Mouse (Mus musculus) MEL (cell line): ENCODE results near the gene Rpia. TPM values are rescaled to one million over a fixed set of nuclear protein-coding genes. Genes with fewer than 3 reads are reported as not detected.

ENCODE experiments used
- DNase-seq: peaks from one replicate; pipeline ENCODE4 v3.0.0; 2011; ENCODE audit warnings: low read depth, low spot score
- H3K27ac ChIP-seq: 2 replicates; pipeline ENCODE4 v1.5.1; 2012; ENCODE audit warnings: low read depth, mild to moderate bottlenecking, control low read depth, low read length, moderate library complexity; ENCODE audit not compliant: control insufficient read depth
- H3K27me3 ChIP-seq, 2 experiments: fragments of 150-350 bp in 1 of 2; sonication (generic) in 1 of 2; 2 replicates each; pipeline ENCODE4 v1.6.1; 2012; ENCODE audit warnings: low read length in 2 of 2, mild to moderate bottlenecking in 2 of 2, improper control_type of control experiment in 1 of 2, moderate library complexity in 1 of 2; ENCODE audit not compliant: insufficient read depth in 2 of 2, control insufficient read depth in 1 of 2
- H3K36me3 ChIP-seq, 2 experiments: 2 replicates each; pipeline ENCODE4 v1.6.1; 2012 to 2014; ENCODE audit warnings: low read length in 2 of 2, improper control_type of control experiment in 1 of 2, inconsistent platforms in 1 of 2, mild to moderate bottlenecking in 1 of 2; ENCODE audit not compliant: insufficient read depth in 2 of 2, control insufficient read depth in 1 of 2
- H3K4me1 ChIP-seq, 2 experiments: fragments of 150-350 bp in 1 of 2; sonication (generic) in 1 of 2; 2 replicates each; pipeline ENCODE4 v1.6.1; 2012; ENCODE audit warnings: low read length in 2 of 2, improper control_type of control experiment in 1 of 2, mild to moderate bottlenecking in 1 of 2; ENCODE audit not compliant: insufficient read depth in 2 of 2, control insufficient read depth in 1 of 2
- H3K4me3 ChIP-seq, 2 experiments: fragments of 150-350 bp in 1 of 2; sonication (generic) in 1 of 2; 2 replicates each; pipeline ENCODE4 v1.5.1; 2012; ENCODE audit warnings: low read depth in 2 of 2, low read length in 2 of 2, mild to moderate bottlenecking in 2 of 2, moderate library complexity in 2 of 2, control low read depth in 1 of 2, improper control_type of control experiment in 1 of 2; ENCODE audit not compliant: control insufficient read depth in 1 of 2, insufficient read depth in 1 of 2
- H3K79me2 ChIP-seq: 2 replicates; pipeline ENCODE4 v1.6.1; 2012; ENCODE audit warnings: mild to moderate bottlenecking, low read length, moderate library complexity; ENCODE audit not compliant: control insufficient read depth, poor library complexity, insufficient read depth
- H3K9ac ChIP-seq: 2 replicates; pipeline ENCODE4 v1.6.1; 2012; ENCODE audit warnings: low read depth, mild to moderate bottlenecking, control low read depth, low read length, moderate library complexity; ENCODE audit not compliant: control insufficient read depth, poor library complexity, severe bottlenecking
- H3K9me3 ChIP-seq: fragments of 150-350 bp; sonication (generic); replicated peaks from 2 replicates; pipeline ENCODE4 v1.6.1; 2012; ENCODE audit warnings: mild to moderate bottlenecking, low read length, improper control_type of control experiment, moderate library complexity; ENCODE audit not compliant: insufficient read depth
- BHLHE40 ChIP-seq: IDR thresholded peaks from 2 replicates; pipeline ENCODE4 v1.6.1; 2012; ENCODE audit warnings: low read depth, mild to moderate bottlenecking, inconsistent platforms, low read length, improper control_type of control experiment, borderline replicate concordance
- CHD1 ChIP-seq: IDR thresholded peaks from 2 replicates; pipeline ENCODE4 v1.6.1; 2012; ENCODE audit warnings: low read depth, mild to moderate bottlenecking, inconsistent platforms, low read length, improper control_type of control experiment
- CTCF ChIP-seq, 3 experiments: IDR thresholded peaks in 2 of 3; conservative IDR thresholded peaks in 1 of 3; 2 replicates each; pipeline ENCODE4 v1.5.1; 2011 to 2012; ENCODE audit warnings: low read length in 3 of 3, low read depth in 2 of 3, mild to moderate bottlenecking in 2 of 3, improper control_type of control experiment in 1 of 3, inconsistent platforms in 1 of 3, mixed read lengths in 1 of 3, moderate library complexity in 1 of 3; ENCODE audit not compliant: control insufficient read depth in 1 of 3, insufficient read depth in 1 of 3, poor library complexity in 1 of 3, severe bottlenecking in 1 of 3
- ELF1 ChIP-seq: IDR thresholded peaks from 2 replicates; pipeline ENCODE4 v1.6.1; 2014; ENCODE audit warnings: low read depth, mild to moderate bottlenecking, inconsistent platforms, low read length, improper control_type of control experiment, moderate library complexity
- EP300 ChIP-seq, 2 experiments: IDR thresholded peaks; 2 replicates each; pipeline ENCODE4 v1.6.1; 2011; ENCODE audit warnings: improper control_type of control experiment in 2 of 2, low read length in 2 of 2, low read depth in 1 of 2, mild to moderate bottlenecking in 1 of 2
- ETS1 ChIP-seq: IDR thresholded peaks from 2 replicates; pipeline ENCODE4 v1.6.1; 2012; ENCODE audit warnings: low read depth, mild to moderate bottlenecking, inconsistent platforms, low read length, improper control_type of control experiment, moderate library complexity
- GATA1 ChIP-seq: IDR thresholded peaks from 2 replicates; pipeline ENCODE4 v1.6.1; 2011; ENCODE audit warnings: low read depth, low read length, improper control_type of control experiment
- JUND ChIP-seq: IDR thresholded peaks from 2 replicates; pipeline ENCODE4 v1.6.1; 2011; ENCODE audit warnings: low read depth, mild to moderate bottlenecking, improper control_type of control experiment, low read length
- MAX ChIP-seq: IDR thresholded peaks from 2 replicates; pipeline ENCODE4 v1.6.1; 2011; ENCODE audit warnings: low read length, improper control_type of control experiment
- MEF2A ChIP-seq: IDR thresholded peaks from 2 replicates; pipeline ENCODE4 v1.6.1; 2014; ENCODE audit warnings: low read depth, mild to moderate bottlenecking, inconsistent platforms, low read length, improper control_type of control experiment; ENCODE audit not compliant: poor library complexity, insufficient replicate concordance, severe bottlenecking; ENCODE audit errors: extremely low read depth
- MYC ChIP-seq: IDR thresholded peaks from 2 replicates; pipeline ENCODE4 v1.6.1; 2011; ENCODE audit warnings: low read depth, mild to moderate bottlenecking, low read length, improper control_type of control experiment, moderate library complexity
- NELFE ChIP-seq: IDR thresholded peaks from 2 replicates; pipeline ENCODE4 v1.6.1; 2011; ENCODE audit warnings: low read depth, low read length, improper control_type of control experiment
- NRF1 ChIP-seq: IDR thresholded peaks from 2 replicates; pipeline ENCODE4 v1.6.1; 2014; ENCODE audit warnings: low read depth, mild to moderate bottlenecking, inconsistent platforms, low read length, improper control_type of control experiment, moderate library complexity; ENCODE audit not compliant: poor library complexity, insufficient read depth, severe bottlenecking
- RAD21 ChIP-seq: IDR thresholded peaks from 2 replicates; pipeline ENCODE4 v1.6.1; 2011; ENCODE audit warnings: mild to moderate bottlenecking, low read depth, low read length, improper control_type of control experiment
- RCOR1 ChIP-seq: IDR thresholded peaks from 2 replicates; pipeline ENCODE4 v1.6.1; 2012; ENCODE audit warnings: low read depth, mild to moderate bottlenecking, inconsistent platforms, low read length, improper control_type of control experiment
- SIN3A ChIP-seq: IDR thresholded peaks from 2 replicates; pipeline ENCODE4 v1.6.1; 2012; ENCODE audit warnings: low read length, improper control_type of control experiment, inconsistent platforms
- TAL1 ChIP-seq: IDR thresholded peaks from 2 replicates; pipeline ENCODE4 v1.6.1; 2012; ENCODE audit warnings: mild to moderate bottlenecking, inconsistent platforms, low read length, moderate library complexity, mixed read lengths
- TBP ChIP-seq: IDR thresholded peaks from 2 replicates; pipeline ENCODE4 v1.8.0; 2011; ENCODE audit warnings: low read depth, low read length, improper control_type of control experiment
- TCF12 ChIP-seq: IDR thresholded peaks from 2 replicates; pipeline ENCODE4 v1.6.1; 2014; ENCODE audit warnings: low read depth, mild to moderate bottlenecking, inconsistent platforms, low read length, improper control_type of control experiment, moderate library complexity
- USF1 ChIP-seq: IDR thresholded peaks from 2 replicates; pipeline ENCODE4 v1.6.1; 2014; ENCODE audit warnings: low read depth, mild to moderate bottlenecking, inconsistent platforms, low read length, improper control_type of control experiment, moderate library complexity
- ZC3H11A ChIP-seq: IDR thresholded peaks from 2 replicates; pipeline ENCODE4 v1.6.1; 2012; ENCODE audit warnings: low read depth, mild to moderate bottlenecking, inconsistent platforms, low read length, improper control_type of control experiment
- ZMIZ1 ChIP-seq: IDR thresholded peaks from 2 replicates; pipeline ENCODE4 v1.6.1; 2012; ENCODE audit warnings: low read depth, mild to moderate bottlenecking, inconsistent platforms, low read length, improper control_type of control experiment, moderate library complexity
- polyA plus RNA-seq, 2 experiments: library from polyadenylated mRNA; stranded (reverse) in 1 of 2; unstranded in 1 of 2; fragments of >175 nt in 1 of 2; fragments of >200 nt in 1 of 2; gene quantifications; 2 replicates each; pipeline versions ENCODE4 v1.2.1 to v1.2.4; 2012; ENCODE audit warnings: low replicate concordance in 2 of 2, low read depth in 1 of 2; ENCODE audit not compliant: insufficient read length in 2 of 2, insufficient read depth in 1 of 2, missing spikeins in 1 of 2
- total RNA-seq: library from RNA; depleted of rRNA; stranded (reverse); fragments of 300-350 nt; gene quantifications from 2 replicates; pipeline ENCODE4 v1.2.3, GENCODE M21; 2012

The Rpia gene
- total and polyA plus RNA-seq, 3 experiments = 93.4 to 238 (median 180) TPM

DNA sequence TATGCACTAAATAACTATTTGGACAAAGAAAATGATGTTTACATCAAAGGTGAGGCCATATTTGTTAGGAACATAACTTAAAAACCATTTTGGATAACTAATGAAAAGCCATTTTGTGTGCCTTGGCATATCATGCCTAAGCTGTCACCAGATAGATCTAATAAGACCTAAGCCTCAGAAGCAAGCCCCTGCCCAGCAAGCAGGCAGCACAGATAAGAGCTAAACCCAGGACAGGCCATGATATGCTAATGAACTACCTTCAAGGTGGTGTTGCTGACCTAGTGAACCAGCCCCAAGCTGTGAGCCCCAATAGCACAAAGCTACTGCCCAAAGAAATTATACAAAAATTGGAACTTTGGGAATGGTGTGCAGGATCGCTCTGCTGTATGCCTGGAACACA, 62.9 kb downstream of the Rpia start:
- H3K4me3 ChIP-seq = no peak overlapping the region
- no peaks in the 10 kb centered on the region for H3K9me3 ChIP-seq
- peaks cover 39 to 44% of the 10 kb centered on the region in 2 experiments for H3K4me1 ChIP-seq
- peak; percentile 34 for DNase-seq
- H3K9ac ChIP-seq = no peak overlapping the region
- no peaks in the 10 kb centered on the region for H3K27me3 ChIP-seq
- H3K27ac ChIP-seq = peak overlapping the region; percentile 100
- no peaks in the 10 kb centered on the region for H3K79me2 ChIP-seq
- H3K36me3 ChIP-seq = peaks cover 0 to 56% of the 10 kb centered on the region in 2 experiments; a peak in 2 of 4 replicates
- peak; percentile 53 for TF ChIP-seq ETS1
- peak; percentile 34 to 64 for TF ChIP-seq EP300 (IDR thresholded peaks at IDR 0.05; ENCODE audit: low read depth in 1 of 2, low read length in 2 of 2)
- TF ChIP-seq TCF12 = peak; percentile 63; the same call in 1 of the 2 replicates
- TF ChIP-seq MEF2A = no peak
- peak; percentile 67; the same call in 1 of the 2 replicates for TF ChIP-seq GATA1
- TF ChIP-seq TAL1 = peak; percentile 75
- TF ChIP-seq, all 39 proteins: peak for 5

DNA sequence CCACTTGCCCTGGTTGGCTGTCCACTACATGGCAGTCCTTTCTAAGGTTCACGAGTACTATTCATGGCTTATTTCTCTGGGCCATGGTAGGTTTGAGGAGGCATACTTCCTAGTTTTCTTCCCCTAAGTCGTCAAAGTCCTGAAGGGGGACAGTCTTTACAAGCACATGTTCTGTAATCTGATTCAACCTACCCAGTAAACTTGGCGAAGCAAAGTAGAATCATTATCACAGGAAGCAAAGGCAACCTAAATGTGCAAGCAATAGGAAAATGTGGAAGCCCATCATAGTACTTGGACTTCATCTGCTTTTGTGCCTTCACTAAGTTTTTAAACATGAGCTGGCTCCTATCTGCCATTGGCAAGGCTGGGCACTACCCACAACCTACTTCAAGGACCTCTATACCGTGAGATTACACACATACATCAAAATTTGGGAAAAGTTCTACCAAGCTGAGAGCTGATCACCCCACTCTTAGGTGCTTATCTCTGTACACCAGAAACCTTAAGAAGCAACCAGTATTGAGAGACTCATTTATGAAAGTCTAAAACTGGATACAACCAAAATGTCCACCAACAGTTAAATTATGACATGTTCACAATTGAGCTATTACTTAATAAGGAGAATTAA, 64.8 kb downstream of the Rpia start:
- H3K4me3 ChIP-seq = no peak overlapping the region
- peak overlapping the region; percentile 81 for H3K27ac ChIP-seq
- TF ChIP-seq CTCF (IDR thresholded peaks at IDR 0.05 in 2 of 3, conservative IDR thresholded peaks at IDR 0.05 in 1 of 3; ENCODE audit: control insufficient read depth in 1 of 3, insufficient read depth in 1 of 3, low read depth in 2 of 3, low read length in 3 of 3, poor library complexity in 1 of 3, severe bottlenecking in 1 of 3) = no peak
- TF ChIP-seq SIN3A = peak; percentile 67
- peak; percentile 95 for TF ChIP-seq MYC
- TF ChIP-seq GATA1 = peak; percentile 63
- 0 out of 2 replicates have a peak, but pooled peaks have one; percentile 35 for TF ChIP-seq RCOR1
- no peak for TF ChIP-seq CHD1
- 0 out of 2 replicates have a peak, but pooled peaks have one; percentile 19 for TF ChIP-seq USF1
- TF ChIP-seq EP300 (IDR thresholded peaks at IDR 0.05; ENCODE audit: low read depth in 1 of 2, low read length in 2 of 2) = peak in 1 of 2 experiments; percentile 65
- TF ChIP-seq TCF12 = peak; percentile 68; the same call in 1 of the 2 replicates
- no peak for TF ChIP-seq NELFE
- no peak for TF ChIP-seq NRF1
- TF ChIP-seq JUND = no peak
- TF ChIP-seq ZMIZ1 = no peak
- TF ChIP-seq TAL1 = peak; percentile 73
- TF ChIP-seq ZC3H11A = no peak
- no peak for TF ChIP-seq RAD21
- TF ChIP-seq MAX = peak; percentile 96
- TF ChIP-seq BHLHE40 = no peak
- peak; percentile 59; the same call in 1 of the 2 replicates for TF ChIP-seq TBP
- TF ChIP-seq ETS1 = peak; percentile 80
- TF ChIP-seq ELF1 = peak; percentile 40; the same call in 1 of the 2 replicates
- peaks cover 0 to 55% of the 10 kb centered on the region in 2 experiments; a peak in 2 of 4 replicates for H3K36me3 ChIP-seq
- peaks cover 39 to 44% of the 10 kb centered on the region in 2 experiments for H3K4me1 ChIP-seq
- H3K9ac ChIP-seq = peak overlapping the region; percentile 34; the same call in 1 of the 2 replicates
- H3K9me3 ChIP-seq = no peaks in the 10 kb centered on the region
- peak; percentile 83 for DNase-seq
- no peaks in the 10 kb centered on the region for H3K79me2 ChIP-seq
- H3K27me3 ChIP-seq = no peaks in the 10 kb centered on the region
